Mouse (Mus musculus): ENCODE measurements around the gene Hist3h2a. TPM values are rescaled to one million over a fixed set of nuclear protein-coding genes. Genes with fewer than 3 reads are reported as not detected.

Hist3h2a gene
- polyA plus RNA-seq, 1 experiment from 2014 or later, result 33.9 TPM

DNA sequence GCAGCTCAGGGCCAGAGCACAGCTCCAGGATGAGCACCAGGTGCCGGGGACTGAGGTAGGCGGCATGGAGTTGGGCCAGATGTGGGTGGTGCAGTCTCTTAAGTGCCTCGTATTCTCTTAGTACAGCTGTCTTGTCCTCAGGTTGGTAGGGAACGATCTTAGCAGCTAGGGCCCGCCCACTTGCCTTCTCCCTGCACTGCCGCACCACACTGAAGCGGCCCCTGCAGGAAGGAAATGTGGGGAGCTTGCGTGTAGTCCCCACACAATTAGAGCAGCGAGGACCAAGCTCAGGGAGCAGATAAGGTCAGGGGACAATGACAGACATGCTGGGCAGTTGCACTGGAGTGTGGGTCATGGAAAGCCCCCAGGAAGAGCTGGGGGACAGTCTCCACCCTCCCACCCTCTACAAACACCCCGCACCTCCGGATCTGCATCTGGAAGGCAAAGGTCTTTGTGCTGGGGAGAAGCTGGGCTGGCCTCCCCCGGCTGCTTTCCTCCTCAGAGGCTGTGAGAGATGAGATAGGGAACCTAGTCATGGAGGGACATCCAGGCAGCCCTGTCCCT, 41.4 kb downstream of the Hist3h2a start:
- Histone ChIP-seq H3K27ac (ENCODE audit: low read length) (no peak overlapping the region), H3K4me2 (replicated peaks; ENCODE audit: low read depth, low read length) (no peak overlapping the region), H3K9ac (replicated peaks; ENCODE audit: low read depth, low read length) (no peak overlapping the region), H3K9me3 (ENCODE audit: control insufficient read depth, low read depth, low read length) (no peaks in the 10 kb centered on the region), H3K4me3 (ENCODE audit: low read depth, low read length) (no peak overlapping the region), H3K4me1 (ENCODE audit: control insufficient read depth, insufficient read depth, low read length) (0 out of 2 replicates have a peak, but pooled peaks cover 5% of the 10 kb centered on the region), H3K27me3 (ENCODE audit: control insufficient read depth, insufficient read depth, low read length) (no peaks in the 10 kb centered on the region), H3K36me3 (ENCODE audit: control insufficient read depth, insufficient read depth, low read length) (peaks cover 2% of the 10 kb centered on the region; the same call in 1 of the 2 replicates)
- WGBS, result 49% methylated on average over 12 of the region's 12 CpGs
- no peak for ATAC-seq (ENCODE audit: insufficient number of reproducible peaks, insufficient read depth, low FRiP score, low read depth)

DNA sequence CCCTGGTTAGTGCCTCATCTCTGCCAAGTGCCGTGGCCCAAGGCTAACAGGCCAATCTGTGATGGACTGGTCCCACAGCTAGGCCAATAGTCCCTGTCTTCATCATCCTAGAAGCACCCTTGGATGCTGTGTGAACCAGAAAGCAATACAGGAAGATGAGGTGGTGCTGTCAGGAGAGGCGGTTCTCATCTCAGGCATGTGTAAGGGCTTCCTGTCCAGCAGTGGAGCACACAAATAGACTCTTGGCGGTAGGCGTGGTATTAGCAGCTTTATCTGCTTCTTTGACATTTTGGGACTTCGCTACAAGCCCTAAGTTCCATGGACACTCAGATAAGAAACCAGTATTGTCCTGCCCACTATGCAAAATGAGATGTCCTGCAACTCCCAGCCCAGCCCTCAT, 43.1 kb downstream of the Hist3h2a start:
- no peak overlapping the region for H3K27ac ChIP-seq (ENCODE audit: low read length)
- no peaks in the 10 kb centered on the region for H3K27me3 ChIP-seq (ENCODE audit: control insufficient read depth, insufficient read depth, low read length)
- 0 out of 2 replicates have a peak, but pooled peaks cover 5% of the 10 kb centered on the region for H3K4me1 ChIP-seq (ENCODE audit: control insufficient read depth, insufficient read depth, low read length)
- H3K9ac ChIP-seq (replicated peaks; ENCODE audit: low read depth, low read length), result no peak overlapping the region
- ATAC-seq (ENCODE audit: insufficient number of reproducible peaks, insufficient read depth, low FRiP score, low read depth), result no peak
- 80% methylated on average over 5 of the region's 5 CpGs for WGBS
- no peaks in the 10 kb centered on the region for H3K36me3 ChIP-seq (ENCODE audit: control insufficient read depth, insufficient read depth, low read length)
- no peak overlapping the region for H3K4me3 ChIP-seq (ENCODE audit: low read depth, low read length)
- H3K9me3 ChIP-seq (ENCODE audit: control insufficient read depth, low read depth, low read length), result no peaks in the 10 kb centered on the region
- H3K4me2 ChIP-seq (replicated peaks; ENCODE audit: low read depth, low read length), result no peak overlapping the region

- no peak overlapping the region for H3K4me3 ChIP-seq (ENCODE audit: low read depth, low read length)
- no peak overlapping the region for H3K27ac ChIP-seq (ENCODE audit: low read length)
- 0 out of 2 replicates have a peak, but pooled peaks cover 5% of the 10 kb centered on the region for H3K4me1 ChIP-seq (ENCODE audit: control insufficient read depth, insufficient read depth, low read length)
- no peak for ATAC-seq (ENCODE audit: insufficient number of reproducible peaks, insufficient read depth, low FRiP score, low read depth)
- no peak overlapping the region for H3K4me2 ChIP-seq (replicated peaks; ENCODE audit: low read depth, low read length)
- no peaks in the 10 kb centered on the region for H3K36me3 ChIP-seq (ENCODE audit: control insufficient read depth, insufficient read depth, low read length)
- H3K27me3 ChIP-seq (ENCODE audit: control insufficient read depth, insufficient read depth, low read length), result no peaks in the 10 kb centered on the region
- 35% methylated on average over 11 of the region's 11 CpGs for WGBS
- H3K9ac ChIP-seq (replicated peaks; ENCODE audit: low read depth, low read length), result no peak overlapping the region
- no peaks in the 10 kb centered on the region for H3K9me3 ChIP-seq (ENCODE audit: control insufficient read depth, low read depth, low read length)
Observed at GRCm38 (mm10) chr11:58999158-58999557, 44.7 kb downstream of the Hist3h2a start.

DNA sequence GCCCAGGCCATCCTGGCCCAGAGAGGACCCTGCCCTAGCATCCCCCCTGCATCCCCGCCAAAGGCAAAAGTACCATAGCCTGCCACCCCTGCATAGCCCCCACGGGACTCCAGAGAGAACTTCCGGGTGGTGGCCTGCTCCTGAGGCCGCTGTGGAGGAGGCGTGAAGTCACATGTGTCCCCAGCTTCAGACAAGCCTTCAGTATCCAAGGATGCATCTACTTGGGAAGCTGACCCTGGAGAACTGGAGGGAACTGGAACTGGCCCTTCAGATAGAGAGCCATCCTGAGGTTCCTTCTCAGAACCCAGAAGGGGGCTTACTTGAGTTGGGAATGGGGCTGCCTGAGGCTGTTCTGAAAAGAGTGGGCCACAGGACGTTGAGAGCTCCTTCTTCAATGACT, 45.3 kb downstream of the Hist3h2a start:
- no peak for ATAC-seq (ENCODE audit: insufficient number of reproducible peaks, insufficient read depth, low FRiP score, low read depth)
- Histone ChIP-seq H3K4me3 (ENCODE audit: low read depth, low read length) (no peak overlapping the region), H3K36me3 (ENCODE audit: control insufficient read depth, insufficient read depth, low read length) (no peaks in the 10 kb centered on the region), H3K9me3 (ENCODE audit: control insufficient read depth, low read depth, low read length) (no peaks in the 10 kb centered on the region), H3K27me3 (ENCODE audit: control insufficient read depth, insufficient read depth, low read length) (no peaks in the 10 kb centered on the region), H3K4me1 (ENCODE audit: control insufficient read depth, insufficient read depth, low read length) (0 out of 2 replicates have a peak, but pooled peaks cover 5% of the 10 kb centered on the region), H3K27ac (ENCODE audit: low read length) (no peak overlapping the region), H3K4me2 (replicated peaks; ENCODE audit: low read depth, low read length) (no peak overlapping the region), H3K9ac (replicated peaks; ENCODE audit: low read depth, low read length) (no peak overlapping the region)
- WGBS, result 84% methylated on average over 6 of the region's 6 CpGs

DNA sequence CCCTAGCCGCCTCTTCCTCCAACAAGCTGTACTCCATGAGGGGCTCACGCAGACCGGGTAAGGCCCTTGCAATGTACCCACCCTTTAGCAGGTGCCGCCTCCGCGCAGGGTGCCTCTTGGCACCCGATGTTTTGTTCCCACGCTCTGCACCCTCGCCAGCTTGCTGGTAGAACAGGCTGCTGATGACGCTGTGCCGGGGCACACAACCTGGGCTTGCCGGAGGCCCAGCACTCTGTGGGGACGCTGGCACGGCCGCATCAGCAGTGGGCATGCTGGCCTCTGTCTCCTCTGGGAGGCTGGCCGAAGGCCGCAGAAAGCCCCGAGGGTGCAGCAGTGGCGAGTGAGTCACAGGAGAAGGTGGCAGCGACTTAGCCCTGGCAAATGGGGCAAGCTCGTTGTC, 46.1 kb downstream of the Hist3h2a start:
- Histone ChIP-seq H3K9ac (replicated peaks; ENCODE audit: low read depth, low read length) (no peak overlapping the region), H3K9me3 (ENCODE audit: control insufficient read depth, low read depth, low read length) (no peaks in the 10 kb centered on the region), H3K27ac (ENCODE audit: low read length) (no peak overlapping the region), H3K36me3 (ENCODE audit: control insufficient read depth, insufficient read depth, low read length) (no peaks in the 10 kb centered on the region), H3K4me3 (ENCODE audit: low read depth, low read length) (no peak overlapping the region), H3K27me3 (ENCODE audit: control insufficient read depth, insufficient read depth, low read length) (no peaks in the 10 kb centered on the region), H3K4me1 (ENCODE audit: control insufficient read depth, insufficient read depth, low read length) (0 out of 2 replicates have a peak, but pooled peaks cover 5% of the 10 kb centered on the region), H3K4me2 (replicated peaks; ENCODE audit: low read depth, low read length) (no peak overlapping the region)
- no peak for ATAC-seq (ENCODE audit: insufficient number of reproducible peaks, insufficient read depth, low FRiP score, low read depth)
- 90% methylated on average over 21 of the region's 21 CpGs for WGBS

DNA sequence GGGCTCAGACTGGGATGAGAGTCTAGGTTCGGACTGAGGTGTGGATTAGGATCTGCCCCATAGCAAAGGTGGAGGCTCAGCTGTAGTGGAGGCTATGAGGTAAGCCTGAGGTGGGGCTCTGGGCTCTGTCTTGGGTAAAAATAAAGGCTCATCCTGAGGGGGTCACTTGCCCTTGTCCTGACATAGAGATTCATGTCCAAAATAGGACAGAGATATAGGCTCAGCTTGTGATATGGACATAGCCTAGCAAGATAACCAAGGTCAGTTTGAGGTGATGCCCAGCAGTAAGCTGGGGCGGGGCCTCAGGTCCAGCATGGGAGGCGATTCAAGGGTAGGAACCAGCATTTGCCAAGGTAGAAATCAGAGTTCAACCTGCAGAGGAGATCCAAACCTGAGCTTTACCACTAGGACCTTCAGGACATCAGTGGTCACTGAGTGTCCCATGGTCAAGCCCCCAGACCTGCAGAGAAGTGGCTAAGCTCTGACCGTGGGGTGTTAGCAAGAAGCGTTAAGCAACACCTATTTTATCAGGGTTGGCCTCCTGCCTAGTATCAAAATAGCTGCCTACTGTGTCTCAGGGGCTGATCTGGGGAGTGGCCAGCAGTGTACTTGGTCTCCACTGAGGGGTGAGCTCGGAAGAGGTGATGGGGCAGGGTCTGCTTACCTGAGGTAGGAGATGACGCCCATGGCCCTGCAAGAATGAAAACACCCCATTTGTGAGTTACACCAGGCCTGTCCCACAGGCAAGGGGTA, 48.0 kb downstream of the Hist3h2a start:
- ATAC-seq (ENCODE audit: insufficient number of reproducible peaks, insufficient read depth, low FRiP score, low read depth), result no peak
- H3K4me1 ChIP-seq (ENCODE audit: control insufficient read depth, insufficient read depth, low read length), result 0 out of 2 replicates have a peak, but pooled peaks cover 5% of the 10 kb centered on the region
- H3K4me3 ChIP-seq (ENCODE audit: low read depth, low read length), result no peak overlapping the region
- no peak overlapping the region for H3K4me2 ChIP-seq (replicated peaks; ENCODE audit: low read depth, low read length)
- WGBS, result 68% methylated on average over 7 of the region's 7 CpGs
- no peak overlapping the region for H3K27ac ChIP-seq (ENCODE audit: low read length)
- no peaks in the 10 kb centered on the region for H3K36me3 ChIP-seq (ENCODE audit: control insufficient read depth, insufficient read depth, low read length)
- H3K9me3 ChIP-seq (ENCODE audit: control insufficient read depth, low read depth, low read length), result no peaks in the 10 kb centered on the region
- H3K27me3 ChIP-seq (ENCODE audit: control insufficient read depth, insufficient read depth, low read length), result no peaks in the 10 kb centered on the region
- H3K9ac ChIP-seq (replicated peaks; ENCODE audit: low read depth, low read length), result no peak overlapping the region

Small RNA genes within 50 kb of the gene (microRNA-seq; reads per million reads assigned to microRNA genes)
- not detected for gene Gm44313

Other genes starting within 250 kb of the Hist3h2a start
- gene Olfr318, start 230.7 kb upstream of the Hist3h2a start, polyA plus RNA-seq (2014; fragmentation: Nextera tagmentation; extraction: Ambion mirVana), result not detected in 2 replicates
- not detected in 2 replicates for gene Olfr317, start 215.5 kb upstream of the Hist3h2a start, polyA plus RNA-seq (2014; fragmentation: Nextera tagmentation; extraction: Ambion mirVana)
- not detected in 2 replicates for gene Olfr316, start 202.0 kb upstream of the Hist3h2a start, polyA plus RNA-seq (2014; fragmentation: Nextera tagmentation; extraction: Ambion mirVana)
- gene Olfr315, start 181.5 kb upstream of the Hist3h2a start, polyA plus RNA-seq (2014; fragmentation: Nextera tagmentation; extraction: Ambion mirVana), result not detected in 2 replicates
- not detected in 2 replicates for gene Olfr314, start 171.7 kb upstream of the Hist3h2a start, polyA plus RNA-seq (2014; fragmentation: Nextera tagmentation; extraction: Ambion mirVana)
- 5.0 and 8.7 TPM in 2 replicates for gene Fam183b, start 152.7 kb upstream of the Hist3h2a start, polyA plus RNA-seq (2014; fragmentation: Nextera tagmentation; extraction: Ambion mirVana)
- gene Olfr313, start 139.7 kb upstream of the Hist3h2a start, polyA plus RNA-seq (2014; fragmentation: Nextera tagmentation; extraction: Ambion mirVana), result not detected in 2 replicates
- not detected in 2 replicates for gene Olfr312, start 125.4 kb upstream of the Hist3h2a start, polyA plus RNA-seq (2014; fragmentation: Nextera tagmentation; extraction: Ambion mirVana)
- gene Olfr311, start 115.4 kb upstream of the Hist3h2a start, polyA plus RNA-seq (2014; fragmentation: Nextera tagmentation; extraction: Ambion mirVana), result not detected in 2 replicates
- 11.4 and 12.4 TPM in 2 replicates for gene Gm12258, start 107.5 kb upstream of the Hist3h2a start, polyA plus RNA-seq (2014; fragmentation: Nextera tagmentation; extraction: Ambion mirVana)
- 7.1 and 9.4 TPM in 2 replicates for gene 2810021J22Rik, start 87.5 kb upstream of the Hist3h2a start, polyA plus RNA-seq (2014; fragmentation: Nextera tagmentation; extraction: Ambion mirVana)
- gene Zfp39, start 50.5 kb upstream of the Hist3h2a start, polyA plus RNA-seq (2014; fragmentation: Nextera tagmentation; extraction: Ambion mirVana), result 7.5 and 8.2 TPM in 2 replicates
- gene Btnl10, start 36.8 kb upstream of the Hist3h2a start, polyA plus RNA-seq (2014; fragmentation: Nextera tagmentation; extraction: Ambion mirVana), result 0.07 TPM in 1 of 2 replicates, not detected in the other
- gene Rnf187, start 15.8 kb upstream of the Hist3h2a start, polyA plus RNA-seq (2014; fragmentation: Nextera tagmentation; extraction: Ambion mirVana), result 211 and 222 TPM in 2 replicates
- gene Hist3h2ba, start 5.8 kb upstream of the Hist3h2a start, polyA plus RNA-seq (2014; fragmentation: Nextera tagmentation; extraction: Ambion mirVana), result 31.2 and 32.5 TPM in 2 replicates
- 0.20 and 0.62 TPM in 2 replicates for gene Trim17, start within 50 bp of the Hist3h2a start, polyA plus RNA-seq (2014; fragmentation: Nextera tagmentation; extraction: Ambion mirVana)
- 18.1 and 20.3 TPM in 2 replicates for gene Trim11, start 23.4 kb downstream of the Hist3h2a start, polyA plus RNA-seq (2014; fragmentation: Nextera tagmentation; extraction: Ambion mirVana)
- gene Obscn, start 181.7 kb downstream of the Hist3h2a start, polyA plus RNA-seq (2014; fragmentation: Nextera tagmentation; extraction: Ambion mirVana), result 0.69 and 0.75 TPM in 2 replicates
- gene Iba57, start 209.1 kb downstream of the Hist3h2a start, polyA plus RNA-seq (2014; fragmentation: Nextera tagmentation; extraction: Ambion mirVana), result 1.8 and 2.6 TPM in 2 replicates
- gene Gjc2, start 228.5 kb downstream of the Hist3h2a start, polyA plus RNA-seq (2014; fragmentation: Nextera tagmentation; extraction: Ambion mirVana), result 0.36 TPM in 1 of 2 replicates, not detected in the other
- gene Guk1, start 237.5 kb downstream of the Hist3h2a start, polyA plus RNA-seq (2014; fragmentation: Nextera tagmentation; extraction: Ambion mirVana), result 124 and 130 TPM in 2 replicates
- 92.3 and 103 TPM in 2 replicates for gene Mrpl55, start 247.8 kb downstream of the Hist3h2a start, polyA plus RNA-seq (2014; fragmentation: Nextera tagmentation; extraction: Ambion mirVana)